In the genomic region with DNA sequence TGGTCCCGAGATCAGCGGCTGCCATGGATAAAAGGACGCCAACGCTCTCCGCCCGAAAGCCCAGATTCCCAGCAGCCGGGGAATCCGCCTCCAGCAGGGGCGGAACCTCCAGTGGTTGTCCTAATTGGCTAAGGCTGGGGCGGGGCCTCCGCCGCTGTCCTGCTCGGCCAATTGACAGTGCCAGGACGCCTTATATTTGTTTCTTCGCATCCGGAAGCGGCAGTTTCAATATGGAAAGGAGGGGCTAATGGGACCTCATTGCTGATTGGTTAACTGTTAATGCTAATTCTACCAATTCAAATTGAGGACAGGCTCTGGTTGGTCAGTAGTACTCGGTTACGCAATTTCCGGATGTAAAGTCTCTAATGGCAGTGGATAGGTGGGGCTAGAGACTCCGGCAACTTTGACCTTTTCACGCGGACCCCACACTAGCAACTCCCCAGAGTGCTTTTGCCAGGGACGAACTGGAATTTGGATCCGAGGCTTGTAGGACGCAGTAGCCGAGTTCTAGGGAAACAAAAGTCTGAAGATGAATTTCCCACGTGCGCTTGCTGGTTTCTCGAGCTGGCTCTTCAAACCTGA, we compare ENCODE assay signal across 8 mouse cellular contexts. TPM values are rescaled to one million over a fixed set of nuclear protein-coding genes. Genes with fewer than 3 reads are reported as not detected.
DNase-seq lines count a peak whose midpoint lies in the region; ATAC-seq and TF ChIP-seq lines count a peak whose summit lies in the region.

Gene Miip (minus strand): TSS at position 367 of the 582 bp plus-strand sequence.
Gene Fv1 (plus strand): TSS at position 530 of the 582 bp plus-strand sequence.

- no peaks in the 10 kb centered on the region for H3K27me3 ChIP-seq in kidney, embryonic 14.5 days (ENCODE audit: control insufficient read depth, insufficient read depth, low read length)
- H3K27me3 ChIP-seq in limb, embryonic 15.5 days = no peaks in the 10 kb centered on the region

- peak within 1 kb of the TSS; percentile 60 for H3K27ac ChIP-seq in bone marrow macrophage, adult 2 months (ENCODE audit: insufficient read depth, low read depth, low read length)
- H3K27ac ChIP-seq in embryonic fibroblast, embryonic 13.5 days (ENCODE audit: insufficient read depth, low read length) = peak within 1 kb of the TSS; percentile 29; the same call in 1 of the 2 replicates
- peak within 1 kb of the TSS; percentile 85 for H3K27ac ChIP-seq in kidney, embryonic 14.5 days (ENCODE audit: low read depth, low read length)
- H3K27ac ChIP-seq in limb, embryonic 15.5 days = peak within 1 kb of the TSS; percentile 88

- WGBS in kidney, embryonic 14.5 days = under 1% methylated on average over 30 of the region's 30 CpGs
- under 1% methylated on average over 30 of the region's 30 CpGs for WGBS in limb, embryonic 15.5 days

- DNase-seq in 416B (ENCODE audit: low read depth) = peak; percentile 100
- peak; percentile 99 for DNase-seq in heart, adult 9 months (ENCODE audit: low spot score in 2 of 2)
- DNase-seq in monocyte, adult 2 months (ENCODE audit: low read depth in 1 of 2, low spot score in 2 of 2) = peak; percentile 90 to 93
- peak; percentile 95 to 97 for DNase-seq in spleen, postnatal 36 days (ENCODE audit: low spot score in 2 of 2)

- no peak; the same call in 1 of the 2 replicates for TF ChIP-seq POLR2A in bone marrow macrophage, adult 2 months (IDR thresholded peaks at IDR 0.05; ENCODE audit: borderline replicate concordance, low read depth, low read length)
- peak; percentile 55 for TF ChIP-seq POLR2A in embryonic fibroblast, embryonic 13.5 days (IDR thresholded peaks at IDR 0.05; ENCODE audit: low read depth, low read length)

- H3K4me3 ChIP-seq in bone marrow macrophage, adult 2 months (ENCODE audit: insufficient read depth, low read length) = peak within 1 kb of the TSS; percentile 79
- H3K4me3 ChIP-seq in embryonic fibroblast, embryonic 13.5 days (ENCODE audit: insufficient read depth, low read length) = peak within 1 kb of the TSS; percentile 98
- H3K4me3 ChIP-seq in kidney, embryonic 14.5 days (ENCODE audit: low read length) = peak within 1 kb of the TSS; percentile 87
- peak within 1 kb of the TSS; percentile 83 for H3K4me3 ChIP-seq in limb, embryonic 15.5 days

- TF ChIP-seq CTCF in bone marrow macrophage, adult 2 months (IDR thresholded peaks at IDR 0.05; ENCODE audit: low read depth, low read length) = no peak
- no peak for TF ChIP-seq CTCF in embryonic fibroblast, embryonic 13.5 days (IDR thresholded peaks at IDR 0.05; ENCODE audit: borderline replicate concordance, insufficient read depth, low read length)

- peak within 1 kb of the TSS; percentile 76 for H3K9ac ChIP-seq in kidney, embryonic 14.5 days (ENCODE audit: low read depth, low read length)
- H3K9ac ChIP-seq in limb, embryonic 15.5 days = peak within 1 kb of the TSS; percentile 79

- H3K4me1 ChIP-seq in bone marrow macrophage, adult 2 months (ENCODE audit: control insufficient read depth, insufficient read depth, low read length) = peaks cover 6% of the 10 kb centered on the region; the same call in 1 of the 2 replicates
- no peaks in the 10 kb centered on the region; the same call in 1 of the 2 replicates for H3K4me1 ChIP-seq in embryonic fibroblast, embryonic 13.5 days (ENCODE audit: control insufficient read depth, insufficient read depth, low read length)
- peaks cover 19% of the 10 kb centered on the region for H3K4me1 ChIP-seq in kidney, embryonic 14.5 days (ENCODE audit: control insufficient read depth, insufficient read depth, low read length)
- H3K4me1 ChIP-seq in limb, embryonic 15.5 days = peaks cover 23% of the 10 kb centered on the region

- H3K9me3 ChIP-seq in kidney, embryonic 14.5 days (ENCODE audit: control insufficient read depth, low read length) = no peaks in the 10 kb centered on the region
- no peaks in the 10 kb centered on the region for H3K9me3 ChIP-seq in limb, embryonic 15.5 days

- peak within 1 kb of the TSS; percentile 65 for H3K4me2 ChIP-seq in kidney, embryonic 14.5 days (replicated peaks; ENCODE audit: low read depth, low read length)
- peak within 1 kb of the TSS; percentile 81 for H3K4me2 ChIP-seq in limb, embryonic 15.5 days

- peak; percentile 99 for ATAC-seq in kidney, embryonic 14.5 days (ENCODE audit: low FRiP score, low TSS enrichment)
- ATAC-seq in limb, embryonic 15.5 days (ENCODE audit: insufficient number of reproducible peaks, low FRiP score, low TSS enrichment, low read depth) = peak; percentile 98

- peaks cover 31% of the 10 kb centered on the region for H3K36me3 ChIP-seq in kidney, embryonic 14.5 days (ENCODE audit: control insufficient read depth, insufficient read depth, low read length)
- H3K36me3 ChIP-seq in limb, embryonic 15.5 days = peaks cover 38% of the 10 kb centered on the region

RNA-seq across cellular contexts. Expression of gene Miip, which starts in this region (rescaled TPM):
- polyA plus RNA-seq in bone marrow macrophage, adult 2 months (2012; ENCODE audit: insufficient read depth, insufficient read length, missing spikeins) = 37.6 and 37.7 TPM in 2 replicates
- 19.7 and 26.8 TPM in 2 replicates for polyA plus RNA-seq in embryonic fibroblast, embryonic 13.5 days (2011; ENCODE audit: insufficient read length, low read depth, missing spikeins)
- polyA plus RNA-seq in kidney, embryonic 14.5 days (2014; fragmentation: Nextera tagmentation; extraction: Ambion mirVana) = 34.7 and 37.6 TPM in 2 replicates
- 30.8 and 36.3 TPM in 2 replicates for polyA plus RNA-seq in limb, embryonic 15.5 days (2015; fragmentation: Nextera tagmentation; extraction: Ambion mirVana)

RNA-seq across cellular contexts. Expression of gene Fv1, which starts in this region (rescaled TPM):
- polyA plus RNA-seq in bone marrow macrophage, adult 2 months (2012; ENCODE audit: insufficient read depth, insufficient read length, missing spikeins) = 2.2 and 2.9 TPM in 2 replicates
- polyA plus RNA-seq in embryonic fibroblast, embryonic 13.5 days (2011; ENCODE audit: insufficient read length, low read depth, missing spikeins) = 4.7 and 6.4 TPM in 2 replicates
- polyA plus RNA-seq in kidney, embryonic 14.5 days (2014; fragmentation: Nextera tagmentation; extraction: Ambion mirVana) = 4.6 and 11.6 TPM in 2 replicates
- 8.9 and 9.4 TPM in 2 replicates for polyA plus RNA-seq in limb, embryonic 15.5 days (2015; fragmentation: Nextera tagmentation; extraction: Ambion mirVana)

Comparison
In these comparisons a context has a peak if more than half of its experiments do, and no peak if none do; other contexts are left out.
1. Peak in every context shown above with its lines: DNase-seq, ATAC-seq, H3K4me3 ChIP-seq and H3K27ac ChIP-seq.
2. H3K27ac ChIP-seq: peak in every context shown above with its lines; median percentile 88 in limb, embryonic 15.5 days; 85 in kidney, embryonic 14.5 days; 60 in bone marrow macrophage, adult 2 months; 29 in embryonic fibroblast, embryonic 13.5 days.